Mouse (Mus musculus): ENCODE results near the gene Cnnm2. TPM values are rescaled to one million over a fixed set of nuclear protein-coding genes. Genes with fewer than 3 reads are reported as not detected.

The Cnnm2 gene
- total and polyA plus RNA-seq, 2 experiments from 2014 or later = 6.2 to 16.6 TPM

GRCm38 (mm10) chr19:46908207-46908606, 146.8 kb downstream of the Cnnm2 start:
- DNase-seq (no peak), ATAC-seq (no peak)
- H3K27me3 ChIP-seq (ENCODE audit: insufficient read depth, low read length) = no peaks in the 10 kb centered on the region
- no peak overlapping the region for H3K9ac ChIP-seq
- H3K4me1 ChIP-seq (ENCODE audit: insufficient read depth) = no peaks in the 10 kb centered on the region
- no peak for TF ChIP-seq CTCF (IDR thresholded peaks at IDR 0.05; ENCODE audit: low read depth)
- no peak overlapping the region for H3K27ac ChIP-seq (ENCODE audit: low read depth, low read length)
- no peak overlapping the region for H3K4me3 ChIP-seq (ENCODE audit: low read depth, low read length)
- H3K4me2 ChIP-seq (ENCODE audit: low read depth) = no peak overlapping the region
- no peaks in the 10 kb centered on the region for H3K9me3 ChIP-seq (ENCODE audit: low read length)
- no peaks in the 10 kb centered on the region for H3K36me3 ChIP-seq (ENCODE audit: insufficient read depth)
- whole genome bisulfite sequencing = 66% methylated on average over 5 of the region's 5 CpGs

GRCm38 (mm10) chr19:46908977-46909376, 147.6 kb downstream of the Cnnm2 start:
- DNase-seq (no peak), ATAC-seq (no peak)
- Histone ChIP-seq H3K9ac (no peak overlapping the region), H3K4me3 (ENCODE audit: low read depth, low read length) (no peak overlapping the region), H3K4me2 (ENCODE audit: low read depth) (no peak overlapping the region), H3K36me3 (ENCODE audit: insufficient read depth) (no peaks in the 10 kb centered on the region), H3K4me1 (ENCODE audit: insufficient read depth) (no peaks in the 10 kb centered on the region), H3K27me3 (ENCODE audit: insufficient read depth, low read length) (no peaks in the 10 kb centered on the region), H3K9me3 (ENCODE audit: low read length) (no peaks in the 10 kb centered on the region), H3K27ac (ENCODE audit: low read depth, low read length) (no peak overlapping the region; the same call in 1 of the 2 replicates)
- WGBS = 41% methylated on average over 4 of the region's 4 CpGs
- TF ChIP-seq CTCF (IDR thresholded peaks at IDR 0.05; ENCODE audit: low read depth) = no peak

- DNase-seq (no peak), ATAC-seq (no peak)
- WGBS = 89% methylated on average over 3 of the region's 3 CpGs
- Histone ChIP-seq H3K4me1 (ENCODE audit: insufficient read depth) (no peaks in the 10 kb centered on the region), H3K9ac (no peak overlapping the region), H3K4me2 (ENCODE audit: low read depth) (no peak overlapping the region), H3K27ac (ENCODE audit: low read depth, low read length) (no peak overlapping the region), H3K27me3 (ENCODE audit: insufficient read depth, low read length) (no peaks in the 10 kb centered on the region), H3K4me3 (ENCODE audit: low read depth, low read length) (no peak overlapping the region), H3K9me3 (ENCODE audit: low read length) (no peaks in the 10 kb centered on the region), H3K36me3 (ENCODE audit: insufficient read depth) (no peaks in the 10 kb centered on the region)
- TF ChIP-seq CTCF (IDR thresholded peaks at IDR 0.05; ENCODE audit: low read depth) = no peak
These were observed 150.1 kb downstream of the Cnnm2 start for GRCm38 (mm10) chr19:46911492-46911891.

- WGBS = 92% methylated on average over 11 of the region's 11 CpGs
- no peak for ATAC-seq
- TF ChIP-seq CTCF (IDR thresholded peaks at IDR 0.05; ENCODE audit: low read depth) = no peak
- H3K4me3 ChIP-seq (ENCODE audit: low read depth, low read length) = no peak overlapping the region
- H3K4me2 ChIP-seq (ENCODE audit: low read depth) = no peak overlapping the region
- no peak for DNase-seq
- H3K4me1 ChIP-seq (ENCODE audit: insufficient read depth) = no peaks in the 10 kb centered on the region
- no peaks in the 10 kb centered on the region for H3K27me3 ChIP-seq (ENCODE audit: insufficient read depth, low read length)
- H3K27ac ChIP-seq (ENCODE audit: low read depth, low read length) = no peak overlapping the region
- H3K9me3 ChIP-seq (ENCODE audit: low read length) = no peaks in the 10 kb centered on the region
- H3K9ac ChIP-seq = no peak overlapping the region
- H3K36me3 ChIP-seq (ENCODE audit: insufficient read depth) = no peaks in the 10 kb centered on the region
These were observed 152.2 kb downstream of the Cnnm2 start for GRCm38 (mm10) chr19:46913626-46914025.

GRCm38 (mm10) chr19:46915406-46916080, 154.1 kb downstream of the Cnnm2 start:
- no peak overlapping the region for H3K4me3 ChIP-seq (ENCODE audit: low read depth, low read length)
- H3K27me3 ChIP-seq (ENCODE audit: insufficient read depth, low read length) = no peaks in the 10 kb centered on the region
- H3K4me1 ChIP-seq (ENCODE audit: insufficient read depth) = no peaks in the 10 kb centered on the region
- no peak for ATAC-seq
- no peak for TF ChIP-seq CTCF (IDR thresholded peaks at IDR 0.05; ENCODE audit: low read depth)
- H3K9ac ChIP-seq = no peak overlapping the region
- no peaks in the 10 kb centered on the region for H3K9me3 ChIP-seq (ENCODE audit: low read length)
- 53% methylated on average over 9 of the region's 9 CpGs for WGBS
- no peak overlapping the region for H3K4me2 ChIP-seq (ENCODE audit: low read depth)
- H3K27ac ChIP-seq (ENCODE audit: low read depth, low read length) = no peak overlapping the region; the same call in 1 of the 2 replicates
- DNase-seq = no peak
- no peaks in the 10 kb centered on the region for H3K36me3 ChIP-seq (ENCODE audit: insufficient read depth)

- Histone ChIP-seq H3K4me2 (ENCODE audit: low read depth) (no peak overlapping the region), H3K9me3 (ENCODE audit: low read length) (no peaks in the 10 kb centered on the region), H3K36me3 (ENCODE audit: insufficient read depth) (no peaks in the 10 kb centered on the region), H3K4me3 (ENCODE audit: low read depth, low read length) (no peak overlapping the region), H3K9ac (no peak overlapping the region), H3K27ac (ENCODE audit: low read depth, low read length) (no peak overlapping the region), H3K27me3 (ENCODE audit: insufficient read depth, low read length) (no peaks in the 10 kb centered on the region), H3K4me1 (ENCODE audit: insufficient read depth) (no peaks in the 10 kb centered on the region)
- 93% methylated on average over 6 of the region's 6 CpGs for WGBS
- DNase-seq (no peak), ATAC-seq (no peak)
- no peak for TF ChIP-seq CTCF (IDR thresholded peaks at IDR 0.05; ENCODE audit: low read depth)
These were observed 159.2 kb downstream of the Cnnm2 start for GRCm38 (mm10) chr19:46920571-46920970.

GRCm38 (mm10) chr19:46926357-46926756, 165.0 kb downstream of the Cnnm2 start:
- H3K36me3 ChIP-seq (ENCODE audit: insufficient read depth) = no peaks in the 10 kb centered on the region
- H3K27me3 ChIP-seq (ENCODE audit: insufficient read depth, low read length) = no peaks in the 10 kb centered on the region
- no peak for ATAC-seq
- no peak overlapping the region for H3K9ac ChIP-seq
- 68% methylated on average over 4 of the region's 4 CpGs for WGBS
- no peak overlapping the region for H3K4me2 ChIP-seq (ENCODE audit: low read depth)
- H3K27ac ChIP-seq (ENCODE audit: low read depth, low read length) = no peak overlapping the region
- H3K4me1 ChIP-seq (ENCODE audit: insufficient read depth) = peaks cover 3% of the 10 kb centered on the region; the same call in 1 of the 2 replicates
- no peak for DNase-seq
- H3K4me3 ChIP-seq (ENCODE audit: low read depth, low read length) = no peak overlapping the region
- no peak for TF ChIP-seq CTCF (IDR thresholded peaks at IDR 0.05; ENCODE audit: low read depth)
- H3K9me3 ChIP-seq (ENCODE audit: low read length) = no peaks in the 10 kb centered on the region
